Mouse (Mus musculus): ENCODE results near the gene Cpa2.

GRCm38 (mm10) chr6:30509265-30510239, 31.8 kb upstream of the Cpa2 start, which contains the start of the genes Tmem209 and Ssmem1:
- no peak for TF ChIP-seq GATA1 (IDR thresholded peaks at IDR 0.05; ENCODE audit: low read length)
- no peak for TF ChIP-seq TAL1 (IDR thresholded peaks at IDR 0.05; ENCODE audit: low read length)

All from erythroblast, embryonic 14.5 days (primary cell).